Mouse (Mus musculus): ENCODE data around the gene Grip1.

DNA sequence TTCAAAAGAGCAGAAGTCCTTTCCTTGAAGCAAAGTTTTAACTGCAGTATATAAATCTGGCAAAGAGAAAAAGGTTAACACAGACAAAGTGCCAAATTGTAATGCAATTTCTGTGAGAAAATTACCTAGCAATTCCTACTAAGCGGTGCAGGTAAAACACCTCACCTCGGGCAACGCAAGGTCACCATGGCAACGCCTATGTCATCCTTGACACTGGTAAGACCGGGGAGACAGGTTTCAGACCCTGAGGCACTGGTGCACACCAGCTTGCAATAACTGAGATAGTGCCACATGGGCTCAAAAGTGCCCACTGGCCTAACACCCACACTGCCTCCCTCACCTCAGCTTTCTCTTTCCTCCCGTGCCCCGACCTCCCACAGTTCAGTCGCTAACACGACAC is 641.5 kb downstream of the Grip1 start:
- TF ChIP-seq EP300 (IDR thresholded peaks at IDR 0.05; ENCODE audit: insufficient read depth, low read depth, low read length): no peak
- TF ChIP-seq CTCF (IDR thresholded peaks at IDR 0.05): no peak
